In genomic region chr11:117986126-117987031, GRCm38 (mm10) we compare ENCODE assay signal across 8 mouse cellular contexts. TPM values are rescaled to one million over a fixed set of nuclear protein-coding genes. Genes with fewer than 3 reads are reported as not detected.
DNase-seq lines count a peak whose midpoint lies in the region; ATAC-seq and TF ChIP-seq lines count a peak whose summit lies in the region.

Gene Pgs1, plus strand, starts transcription at chr11:117986292.

- H3K4me2 ChIP-seq in lung, postnatal 0 days (replicated peaks; ENCODE audit: low read depth, low read length) = peak within 1 kb of the TSS; percentile 60

- no peaks in the 10 kb centered on the region for H3K9me3 ChIP-seq in lung, postnatal 0 days (ENCODE audit: low read length)

- H3K9ac ChIP-seq in lung, postnatal 0 days (replicated peaks; ENCODE audit: low read depth) = peak within 1 kb of the TSS; percentile 97

- TF ChIP-seq EP300 in lung, postnatal 0 days (IDR thresholded peaks at IDR 0.05) = no peak

- peak; percentile 95 for ATAC-seq in frontal cortex, adult (ENCODE audit: low TSS enrichment)
- peak; percentile 50 to 56 for ATAC-seq in hematopoietic stem cell, adult 5-6 weeks (replicated peaks in 1 of 2; ENCODE audit: insufficient read depth in 1 of 2, low FRiP score in 2 of 2, low TSS enrichment in 1 of 2, low read depth in 1 of 2, poor library complexity in 2 of 2, severe bottlenecking in 2 of 2)
- peak; percentile 83 for ATAC-seq in lung, postnatal 0 days

- WGBS in lung, postnatal 0 days = 6% methylated on average over 50 of the region's 51 CpGs

- H3K27me3 ChIP-seq in lung, postnatal 0 days (replicated peaks; ENCODE audit: insufficient read depth, low read length) = no peaks in the 10 kb centered on the region

- H3K36me3 ChIP-seq in lung, postnatal 0 days (ENCODE audit: insufficient read depth, low read length) = no peaks in the 10 kb centered on the region

- peak; percentile 71 for DNase-seq in MEL-GATA-1-ER (ENCODE audit: extremely low read depth, low read depth)
- peak; percentile 89 for DNase-seq in cerebellum, adult 8-10 months
- peak; percentile 93 for DNase-seq in layer of hippocampus, adult 9-11 months
- DNase-seq in lung, postnatal 0 days (ENCODE audit: low spot score) = peak; percentile 95
- DNase-seq in ovary, postnatal 10 days (ENCODE audit: low spot score) = peak; percentile 77
- peak; percentile 94 for DNase-seq in thymus, postnatal 0 days (ENCODE audit: low spot score)

- H3K4me1 ChIP-seq in lung, postnatal 0 days (ENCODE audit: insufficient read depth, low read depth, low read length) = peaks cover 24% of the 10 kb centered on the region; the same call in 1 of the 2 replicates

- TF ChIP-seq CTCF in lung, postnatal 0 days (IDR thresholded peaks at IDR 0.05) = no peak

- H3K27ac ChIP-seq in lung, postnatal 0 days (ENCODE audit: low read length) = peak within 1 kb of the TSS; percentile 98

- H3K4me3 ChIP-seq in lung, postnatal 0 days (ENCODE audit: low read depth, low read length) = peak within 1 kb of the TSS; percentile 100

RNA-seq across cellular contexts. Expression of gene Pgs1, which starts in this region (rescaled TPM):
- 8.1 and 18.7 TPM in 2 replicates for total RNA-seq in hematopoietic stem cell, adult 5-6 weeks (2017)
- polyA plus RNA-seq in lung, postnatal 0 days (2015; fragmentation: Nextera tagmentation; extraction: Ambion mirVana) = 88.6 and 89.5 TPM in 2 replicates
- polyA plus RNA-seq in thymus, postnatal 0 days (2015; fragmentation: Nextera tagmentation; extraction: Ambion mirVana) = 54.8 and 55.6 TPM in 2 replicates

Comparison
In these comparisons a context has a peak if more than half of its experiments do, and no peak if none do; other contexts are left out.
1. Peak in every context shown above with its lines: DNase-seq, ATAC-seq, H3K4me3 ChIP-seq and H3K27ac ChIP-seq.